Mouse (Mus musculus) adrenal gland, adult (tissue): ENCODE data around the gene Ppp1r3c.
"Not testable (repeated sequence)": the region's sequence is repeated elsewhere in the genome, so short reads cannot be mapped to it uniquely, and the experiment has no call there.

Experiments used
- DNase-seq, 2 experiments: peaks; one replicate each; pipeline ENCODE4 v3.0.0; 2022 to 2023; ENCODE audit warnings: low spot score in 1 of 2; ENCODE audit not compliant: inconsistent age in 2 of 2

Ppp1r3c gene

GRCm38 (mm10) chr19:36736537-36736936, at the start of gene Ppp1r3c:
TSS of gene Ppp1r3c (minus strand) at chr19:36736653.
- DNase-seq: peak; percentile 90 to 96

- DNase-seq: no peak
Measured at GRCm38 (mm10) chr19:36783179-36783578, 46.7 kb upstream of the Ppp1r3c start.

GRCm38 (mm10) chr19:36782591-36782990, 46.1 kb upstream of the Ppp1r3c start:
- DNase-seq: no peak

GRCm38 (mm10) chr19:36781996-36782395, 45.5 kb upstream of the Ppp1r3c start:
- no peak for DNase-seq

- DNase-seq: no peak
Measured at GRCm38 (mm10) chr19:36780375-36780774, 43.9 kb upstream of the Ppp1r3c start.

GRCm38 (mm10) chr19:36779765-36780164, 43.3 kb upstream of the Ppp1r3c start:
- no peak for DNase-seq

- DNase-seq: peak in 1 of 2 experiments; percentile 34
Measured at GRCm38 (mm10) chr19:36775531-36775930, 39.1 kb upstream of the Ppp1r3c start.

GRCm38 (mm10) chr19:36773716-36774459, 37.4 kb upstream of the Ppp1r3c start:
- DNase-seq: no peak

GRCm38 (mm10) chr19:36768084-36768483, 31.6 kb upstream of the Ppp1r3c start:
- DNase-seq: no peak

GRCm38 (mm10) chr19:36764451-36764850, 28.0 kb upstream of the Ppp1r3c start:
- no peak for DNase-seq

GRCm38 (mm10) chr19:36748996-36749395, 12.5 kb upstream of the Ppp1r3c start:
- no peak for DNase-seq

GRCm38 (mm10) chr19:36742331-36742730, 5.9 kb upstream of the Ppp1r3c start:
- DNase-seq: no peak

- peak in 1 of 2 experiments; percentile 56 for DNase-seq
Measured at GRCm38 (mm10) chr19:36739566-36740211, 3.2 kb upstream of the Ppp1r3c start.

- DNase-seq: no peak
Measured at GRCm38 (mm10) chr19:36738009-36738408, 1.6 kb upstream of the Ppp1r3c start.

- no peak for DNase-seq
Measured at GRCm38 (mm10) chr19:36737087-36737486, 634 bp upstream of the Ppp1r3c start.

GRCm38 (mm10) chr19:36734308-36735038, 2.0 kb downstream of the Ppp1r3c start:
- peak in 1 of 2 experiments; percentile 43 for DNase-seq

GRCm38 (mm10) chr19:36733191-36733943, 3.1 kb downstream of the Ppp1r3c start:
- DNase-seq: no peak

GRCm38 (mm10) chr19:36731310-36731709, 5.1 kb downstream of the Ppp1r3c start:
- no peak for DNase-seq

GRCm38 (mm10) chr19:36730414-36730813, 6.0 kb downstream of the Ppp1r3c start:
- DNase-seq: not testable (repeated sequence)

GRCm38 (mm10) chr19:36728741-36729460, 7.6 kb downstream of the Ppp1r3c start:
- DNase-seq: peak in 1 of 2 experiments; percentile 43
